Mouse (Mus musculus) midbrain, postnatal 0 days (tissue): Measurements from ENCODE around the gene S1pr3. TPM values are rescaled to one million over a fixed set of nuclear protein-coding genes. Genes with fewer than 3 reads are reported as not detected.

Source experiments
- ATAC-seq: fragments of 200-750 bp; cut with Nextera tagmentation; 2 replicates; pipeline ENCODE4 v1.8.0; 2017; ENCODE audit warnings: moderate number of reproducible peaks, mild to moderate bottlenecking, moderate TSS enrichment, moderate library complexity; ENCODE audit not compliant: low FRiP score
- DNase-seq: peaks from one replicate; pipeline ENCODE4 v3.0.0-alpha.2; 2015; ENCODE audit warnings: low spot score
- H3K27ac ChIP-seq: fragments of 300-500 bp; sonication (generic); 2 replicates; pipeline ENCODE4 v1.5.1; 2014; ENCODE audit warnings: low read depth, mild to moderate bottlenecking, low read length, mixed read lengths
- H3K27me3 ChIP-seq: fragments of 300-500 bp; sonication (generic); 2 replicates; pipeline ENCODE4 v1.6.1; 2014; ENCODE audit warnings: low read length, control low read depth, mixed read lengths; ENCODE audit not compliant: insufficient read depth
- H3K36me3 ChIP-seq: fragments of 300-500 bp; sonication (generic); 2 replicates; pipeline ENCODE4 v1.6.1; 2014; ENCODE audit warnings: low read length, control low read depth, mixed read lengths; ENCODE audit not compliant: insufficient read depth
- H3K4me1 ChIP-seq: fragments of 300-500 bp; sonication (generic); 2 replicates; pipeline ENCODE4 v1.6.1; 2014; ENCODE audit warnings: mild to moderate bottlenecking, control low read depth, antibody characterized with exemption, low read length, mixed read lengths; ENCODE audit not compliant: insufficient read depth
- H3K4me2 ChIP-seq: fragments of 300-500 bp; sonication (generic); 2 replicates; pipeline ENCODE4 v1.6.1; 2014; ENCODE audit warnings: low read depth, mild to moderate bottlenecking, low read length, mixed read lengths; ENCODE audit not compliant: poor library complexity, severe bottlenecking
- H3K4me3 ChIP-seq: fragments of 300-500 bp; sonication (generic); 2 replicates; pipeline ENCODE4 v1.5.1; 2014; ENCODE audit warnings: low read depth, mild to moderate bottlenecking, low read length, moderate library complexity
- H3K9ac ChIP-seq: fragments of 300-500 bp; sonication (generic); replicated peaks from 2 replicates; pipeline ENCODE4 v1.6.1; 2014; ENCODE audit warnings: mild to moderate bottlenecking, low read length, moderate library complexity, mixed read lengths; ENCODE audit not compliant: poor library complexity, severe bottlenecking
- H3K9me3 ChIP-seq: fragments of 300-500 bp; sonication (generic); 2 replicates; pipeline ENCODE4 v1.6.1; 2016; ENCODE audit warnings: low read length, control low read depth
- CTCF ChIP-seq: IDR thresholded peaks from 2 replicates; pipeline ENCODE4 v1.5.1; 2016; ENCODE audit warnings: antibody characterized with exemption, mild to moderate bottlenecking
- WGBS: fragments of 180-500 bp; shearing (Covaris S2); extraction: QIAGEN DNeasy Blood & Tissue Kit; methylation state at CpG from one replicate; pipeline ENCODE4 v1.1.7; 2014; 5-methylcytosine and 5-hydroxymethylcytosine counted together
- polyA plus RNA-seq: library from polyadenylated mRNA; unstranded; fragments of >200 nt; fragmentation: Nextera tagmentation; extraction: Ambion mirVana; gene quantifications from 2 replicates; pipeline ENCODE4 v1.2.1, GENCODE M21; 2015
- total RNA-seq: library from RNA; depleted of rRNA; stranded (reverse); fragments of >200 nt; gene quantifications from 2 replicates; pipeline ENCODE4 v1.2.3, GENCODE M21; 2014; rRNA removed

The S1pr3 gene
- total RNA-seq: 9.5 and 9.6 TPM in 2 replicates
- 7.0 and 7.3 TPM in 2 replicates for polyA plus RNA-seq

DNA sequence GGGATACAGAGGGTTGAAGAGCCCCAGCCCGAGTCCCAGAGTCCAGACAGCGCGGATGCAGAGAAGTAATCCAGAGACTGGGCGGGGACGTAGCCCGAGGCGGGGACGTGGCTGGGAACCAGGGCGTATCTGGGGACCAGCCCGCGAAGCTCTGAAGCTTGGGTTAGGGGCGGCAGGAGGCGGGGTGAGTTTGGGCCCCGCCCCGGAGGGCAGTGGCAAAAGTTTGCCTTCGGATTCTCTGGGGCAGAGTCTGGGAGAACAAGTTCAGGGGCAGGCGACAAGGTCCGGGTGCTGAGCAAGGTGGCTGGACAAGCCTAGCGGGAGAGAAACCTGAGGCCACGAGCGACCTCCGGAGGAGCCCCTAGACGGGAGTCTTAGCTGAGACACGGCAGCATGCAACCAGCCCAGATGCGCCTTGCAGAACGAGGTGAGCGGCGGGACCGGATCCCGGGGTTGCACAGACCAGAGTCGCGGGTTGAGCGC lies at the start of gene S1pr3:
S1pr3 (plus strand) TSS at position 121 of the 483 bp plus-strand sequence.
- DNase-seq (no peak), ATAC-seq (peak; percentile 35; the same call in 1 of the 2 replicates)
- Histone ChIP-seq H3K27ac (no peak within 1 kb of the TSS), H3K27me3 (peaks cover 12% of the 10 kb centered on the region), H3K4me2 (peak within 1 kb of the TSS; percentile 52), H3K4me3 (peak within 1 kb of the TSS; percentile 33), H3K9me3 (no peaks in the 10 kb centered on the region), H3K9ac (peak within 1 kb of the TSS; percentile 33; the same call in 1 of the 2 replicates), H3K4me1 (no peaks in the 10 kb centered on the region), H3K36me3 (no peaks in the 10 kb centered on the region)
- TF ChIP-seq CTCF: peak; percentile 27
- WGBS: under 1% methylated on average over 33 of the region's 33 CpGs

DNA sequence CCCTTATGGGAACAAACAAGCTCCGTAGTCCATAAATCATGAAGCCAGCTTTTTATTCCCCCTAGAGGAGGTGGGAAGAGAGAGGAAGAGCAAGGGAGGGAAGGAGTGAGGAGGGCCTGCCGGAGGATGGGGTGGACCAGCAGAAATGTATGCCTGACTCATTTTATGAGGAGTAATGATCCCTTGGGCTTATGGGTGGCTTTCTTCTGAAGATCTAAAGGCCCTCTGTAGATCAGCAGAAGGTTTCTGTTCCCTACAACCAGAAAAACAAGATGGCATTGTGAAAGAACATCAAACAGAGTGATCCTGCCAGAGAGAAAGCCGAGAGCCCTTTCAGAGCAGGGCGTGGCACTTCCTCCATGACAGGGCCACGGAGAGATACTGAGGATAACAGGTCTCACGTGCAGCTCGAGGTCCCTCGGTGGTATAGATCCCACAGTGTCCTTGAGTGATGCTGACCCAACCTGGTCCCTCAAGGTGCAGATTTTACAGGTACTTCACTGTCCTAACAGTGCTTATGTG lies 47.9 kb upstream of the S1pr3 start:
- H3K4me2 ChIP-seq: no peak overlapping the region
- H3K4me1 ChIP-seq: no peaks in the 10 kb centered on the region
- no peaks in the 10 kb centered on the region for H3K36me3 ChIP-seq
- H3K27me3 ChIP-seq: no peaks in the 10 kb centered on the region
- DNase-seq (no peak), ATAC-seq (no peak)
- no peak overlapping the region for H3K27ac ChIP-seq
- no peak overlapping the region for H3K4me3 ChIP-seq
- H3K9me3 ChIP-seq: no peaks in the 10 kb centered on the region
- no peak for TF ChIP-seq CTCF
- 82% methylated on average over 8 of the region's 8 CpGs for WGBS
- no peak overlapping the region for H3K9ac ChIP-seq

DNA sequence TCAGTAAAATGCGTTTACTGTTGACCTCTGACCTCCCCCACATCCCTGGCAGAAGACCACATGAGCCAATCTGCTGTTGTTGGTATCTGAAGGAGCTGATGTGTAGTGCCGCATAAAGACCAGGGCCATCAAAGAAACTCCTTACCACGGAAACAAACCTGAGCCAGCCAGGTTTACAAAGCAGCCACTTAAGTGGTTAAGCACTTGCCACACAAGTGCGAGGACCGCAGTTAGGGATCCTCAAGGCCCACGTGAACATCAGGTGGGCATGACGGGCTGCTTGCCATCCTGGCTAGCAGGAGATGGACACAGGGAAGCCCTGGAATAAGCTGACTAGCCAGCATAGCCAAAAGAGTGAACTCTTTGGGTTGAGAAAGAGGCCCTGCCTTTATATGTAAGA lies 45.0 kb upstream of the S1pr3 start:
- 89% methylated on average over 7 of the region's 7 CpGs for whole genome bisulfite sequencing
- ATAC-seq: no peak

DNA sequence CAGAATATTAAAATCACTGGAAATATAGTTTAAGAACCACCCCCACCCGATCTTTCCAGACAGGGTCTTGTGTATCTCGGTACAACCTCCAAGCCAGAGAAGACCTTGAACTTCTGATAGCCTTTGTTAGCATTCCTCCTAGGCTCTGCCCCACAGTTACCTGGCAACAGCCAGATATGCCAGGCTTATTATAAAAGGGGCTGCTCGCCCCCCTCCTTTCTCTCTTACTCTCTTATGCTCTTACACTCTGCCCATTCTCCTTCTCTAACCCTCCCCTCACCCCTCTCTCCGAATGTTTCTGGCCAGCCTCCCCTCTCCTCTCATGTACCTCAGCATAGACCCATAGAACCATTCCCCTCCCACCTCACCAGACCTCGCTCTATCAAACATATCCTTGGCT lies 44.5 kb upstream of the S1pr3 start:
- no peak for TF ChIP-seq CTCF
- Histone ChIP-seq H3K36me3 (no peaks in the 10 kb centered on the region), H3K4me3 (no peak overlapping the region)

More for the DNA sequence above, 45.0 kb upstream of the S1pr3 start:
- Histone ChIP-seq H3K36me3 (no peaks in the 10 kb centered on the region), H3K27me3 (no peaks in the 10 kb centered on the region), H3K4me2 (no peak overlapping the region), H3K27ac (no peak overlapping the region), H3K4me3 (no peak overlapping the region), H3K9me3 (no peaks in the 10 kb centered on the region), H3K9ac (no peak overlapping the region), H3K4me1 (no peaks in the 10 kb centered on the region)
- no peak for TF ChIP-seq CTCF
- DNase-seq: no peak

DNA sequence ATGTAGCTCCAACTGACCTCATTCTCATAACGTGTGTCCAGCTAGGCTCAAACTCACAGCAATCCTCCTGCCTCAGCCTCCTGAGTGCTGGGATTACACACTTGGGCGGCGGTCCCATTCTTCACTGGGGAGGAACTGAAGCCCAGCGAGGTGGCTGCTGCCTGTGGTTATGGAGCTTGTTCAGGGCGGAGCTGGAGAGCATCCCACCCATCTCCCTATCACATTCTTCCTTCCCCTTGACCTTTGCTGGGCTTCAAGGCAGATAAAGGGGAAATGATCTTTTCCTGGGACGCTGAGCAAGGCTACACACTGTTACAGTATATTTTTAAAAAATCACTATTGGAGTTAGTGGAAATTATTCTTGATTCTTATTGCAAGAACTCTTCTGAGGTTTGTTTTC lies 43.2 kb upstream of the S1pr3 start:
- 89% methylated on average over 6 of the region's 6 CpGs for WGBS
- DNase-seq: no peak
- H3K4me3 ChIP-seq: no peak overlapping the region
- no peak overlapping the region for H3K4me2 ChIP-seq
- no peaks in the 10 kb centered on the region for H3K9me3 ChIP-seq
- H3K9ac ChIP-seq: no peak overlapping the region
- TF ChIP-seq CTCF: no peak
- no peak for ATAC-seq
- no peaks in the 10 kb centered on the region for H3K4me1 ChIP-seq
- H3K27me3 ChIP-seq: no peaks in the 10 kb centered on the region
- no peaks in the 10 kb centered on the region for H3K36me3 ChIP-seq
- no peak overlapping the region for H3K27ac ChIP-seq

More for the DNA sequence above, 44.5 kb upstream of the S1pr3 start:
- Histone ChIP-seq H3K9me3 (no peaks in the 10 kb centered on the region), H3K9ac (no peak overlapping the region), H3K27ac (no peak overlapping the region), H3K27me3 (no peaks in the 10 kb centered on the region), H3K4me1 (no peaks in the 10 kb centered on the region), H3K4me2 (no peak overlapping the region)
- peak; percentile 73 for ATAC-seq
- no peak for DNase-seq
- 56% methylated on average over 5 of the region's 5 CpGs for WGBS

DNA sequence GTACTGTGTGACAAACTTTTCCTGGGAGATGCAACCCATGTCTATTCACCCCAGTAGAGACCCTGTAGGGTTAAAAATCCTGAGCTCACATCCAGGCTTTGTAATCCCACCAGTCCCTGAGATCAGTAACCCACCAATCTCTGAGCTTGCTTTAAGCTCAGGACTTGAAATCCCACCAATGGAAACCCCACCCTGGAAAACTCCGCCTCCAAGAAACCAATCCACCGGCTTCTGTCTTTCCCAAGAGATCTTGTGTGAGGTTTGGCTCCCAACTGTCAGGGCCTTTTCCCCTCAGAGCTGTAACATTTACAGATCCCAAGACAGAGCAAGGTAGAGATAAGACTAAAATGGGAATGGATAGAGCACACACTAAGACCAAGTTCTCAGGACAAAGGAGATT lies 40.1 kb upstream of the S1pr3 start:
- Histone ChIP-seq H3K9ac (no peak overlapping the region), H3K36me3 (no peaks in the 10 kb centered on the region), H3K4me1 (no peaks in the 10 kb centered on the region), H3K9me3 (no peaks in the 10 kb centered on the region), H3K27me3 (no peaks in the 10 kb centered on the region), H3K4me2 (no peak overlapping the region), H3K27ac (no peak overlapping the region), H3K4me3 (no peak overlapping the region)
- no peak for DNase-seq
- TF ChIP-seq CTCF: no peak
- ATAC-seq: no peak
- whole genome bisulfite sequencing: 62% methylated on average over 2 of the region's 2 CpGs
